Mouse (Mus musculus): ENCODE results near the gene Ltn1.

GRCm38 (mm10) chr16:87360096-87360495, 72.3 kb downstream of the Ltn1 start:
- TF ChIP-seq CTCF (IDR thresholded peaks at IDR 0.05; ENCODE audit: borderline replicate concordance, control insufficient read depth, extremely low read depth, insufficient read depth, low read length, poor library complexity) (no peak), POLR2A (IDR thresholded peaks at IDR 0.05; ENCODE audit: control insufficient read depth, extremely low read depth, insufficient read depth, low read length, poor library complexity) (no peak)
